Mouse (Mus musculus): ENCODE results near the gene Dgkz.
A peak's percentile ranks its signal among the peaks of the same experiment; 100 is the strongest.

Gene Dgkz

DNA sequence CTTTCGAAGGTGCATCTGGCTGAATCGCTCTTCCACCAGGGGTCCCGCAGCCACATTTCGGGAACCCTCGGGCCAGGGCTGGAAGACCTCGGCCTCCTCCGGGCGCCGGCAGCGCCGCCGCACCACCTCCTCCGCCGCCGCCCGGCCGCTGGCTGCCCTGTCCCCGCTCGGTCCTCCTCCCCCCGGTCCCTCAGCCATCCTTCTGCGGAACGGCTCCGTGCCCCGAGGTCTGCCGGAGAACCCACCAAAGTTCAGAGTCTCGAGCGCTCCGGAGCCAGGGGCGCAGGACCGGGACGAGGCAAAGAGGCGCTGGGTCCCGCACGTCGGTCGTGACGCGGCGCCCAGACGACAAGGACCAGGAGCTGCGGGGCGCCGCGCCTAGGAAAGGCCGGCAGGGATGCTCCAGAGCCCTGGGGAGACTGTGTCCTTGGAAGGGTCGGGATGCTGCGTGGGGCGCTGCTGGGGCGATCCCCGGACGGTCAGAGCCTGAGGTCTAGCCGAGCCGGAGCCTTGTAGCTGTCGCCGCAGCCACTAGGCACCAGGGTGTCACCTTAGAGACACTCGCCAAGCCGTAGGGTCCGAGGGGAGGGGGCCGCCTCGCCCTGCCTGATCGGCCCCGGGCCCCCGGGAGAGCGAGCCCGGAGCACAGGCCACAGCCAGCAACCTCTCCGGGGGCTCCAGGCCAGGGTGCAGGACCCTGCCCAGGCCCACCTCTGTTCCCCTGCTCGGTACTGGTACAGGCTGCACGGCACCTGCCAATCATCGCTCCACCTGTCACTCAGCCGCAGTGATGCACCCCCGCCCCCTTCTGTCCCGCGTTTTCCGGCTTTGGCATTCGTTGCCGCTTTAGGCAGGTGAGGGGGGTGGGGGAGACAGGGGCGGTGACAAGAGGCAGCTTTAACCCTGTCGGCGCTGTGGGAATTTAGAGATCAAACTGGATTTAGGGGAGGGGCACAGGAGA is at the start of gene Dgkz:
Dgkz (minus strand) TSS at position 284 of the 961 bp plus-strand sequence.
- no peak for DNase-seq (ENCODE audit: low spot score)

DNA sequence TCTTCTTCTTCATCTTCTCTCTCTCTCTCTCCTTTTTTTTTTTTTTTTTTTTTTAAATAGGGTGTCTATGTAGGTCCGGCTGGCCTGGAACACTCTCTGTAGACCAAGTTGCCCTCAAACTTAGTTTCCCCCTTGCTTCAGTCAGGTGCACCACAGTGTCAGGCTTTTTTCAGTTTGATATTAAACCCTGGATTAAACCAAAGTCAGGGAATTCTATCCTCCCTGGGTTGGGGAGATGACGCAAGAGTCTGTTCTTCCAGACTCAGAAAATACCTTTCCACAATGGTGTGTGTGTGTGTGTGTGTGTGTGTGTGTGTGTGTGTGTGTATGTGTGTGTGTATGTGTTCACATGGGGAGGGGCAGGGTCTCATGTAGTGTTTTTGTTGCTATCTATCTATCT is 49.5 kb upstream of the Dgkz start:
- DNase-seq (ENCODE audit: low spot score) = no peak

DNA sequence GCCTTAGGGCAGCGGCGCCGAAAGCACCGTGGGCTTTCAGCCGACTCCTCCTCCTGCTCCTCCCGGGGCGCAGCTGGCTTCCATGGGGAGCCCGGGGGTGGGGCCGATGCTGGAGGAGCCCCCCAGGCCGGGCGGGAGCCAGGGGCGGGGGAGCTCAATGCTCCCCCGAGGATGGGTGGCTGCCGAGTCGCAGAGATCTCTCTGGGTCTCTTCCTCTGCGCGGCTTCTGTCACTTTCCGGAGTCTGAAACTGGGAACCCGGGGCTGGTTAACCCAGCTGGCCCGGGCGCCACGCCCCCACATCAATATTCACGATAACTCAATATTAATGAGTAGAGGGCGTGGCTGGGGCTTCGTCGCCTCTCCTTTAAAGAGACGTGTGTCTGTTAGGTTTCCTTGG is 48.6 kb upstream of the Dgkz start, which contains the start of gene Creb3l1:
Creb3l1 (minus strand) TSS at position 229 of the 399 bp plus-strand sequence.
- no peak for DNase-seq (ENCODE audit: low spot score)

DNA sequence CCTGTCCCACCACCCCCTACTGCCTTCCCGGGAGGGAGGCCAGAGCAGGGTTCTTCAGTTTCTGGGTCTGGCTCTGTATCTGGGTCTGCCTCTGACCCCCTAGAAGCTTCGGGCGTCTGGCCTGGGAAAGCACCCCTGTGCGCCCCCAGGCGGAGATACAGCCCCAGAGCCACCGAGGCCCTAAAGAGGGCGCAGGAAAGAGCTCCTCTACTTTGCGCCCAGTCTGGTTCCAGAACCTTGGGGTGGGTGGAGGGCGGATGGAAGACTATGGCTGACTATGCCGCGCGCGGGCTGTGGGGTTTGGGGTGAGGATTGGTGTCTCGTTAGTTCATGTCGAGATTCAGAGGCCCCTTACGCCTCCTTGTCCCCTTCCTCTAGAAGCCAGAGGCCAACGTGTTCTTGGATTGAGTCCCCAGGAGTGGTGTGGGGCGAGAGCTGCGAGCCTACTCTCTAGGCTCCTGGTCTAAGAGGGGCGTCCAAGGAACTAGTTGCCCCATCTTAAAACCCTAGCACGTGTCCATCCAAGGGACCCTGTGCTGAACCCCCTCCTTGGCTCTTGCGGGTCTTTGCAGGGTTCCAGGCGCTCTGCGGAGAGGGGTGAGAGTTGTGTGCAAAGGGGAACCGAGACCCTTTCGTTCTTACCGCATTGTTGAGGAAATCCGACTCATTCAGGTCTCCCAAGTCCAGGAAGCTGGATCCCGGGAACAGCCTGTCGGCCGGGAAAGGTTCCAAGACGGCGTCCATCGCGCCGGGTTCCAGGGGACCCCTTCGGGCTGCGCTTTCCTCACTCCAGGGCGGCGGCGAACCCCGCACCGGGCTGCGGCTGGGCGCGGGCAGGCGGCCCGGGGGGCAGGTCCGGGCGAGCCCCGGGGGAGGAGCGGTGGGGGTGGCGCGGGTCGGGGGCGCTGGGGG is 48.0 kb upstream of the Dgkz start:
- DNase-seq (ENCODE audit: low spot score) = no peak

DNA sequence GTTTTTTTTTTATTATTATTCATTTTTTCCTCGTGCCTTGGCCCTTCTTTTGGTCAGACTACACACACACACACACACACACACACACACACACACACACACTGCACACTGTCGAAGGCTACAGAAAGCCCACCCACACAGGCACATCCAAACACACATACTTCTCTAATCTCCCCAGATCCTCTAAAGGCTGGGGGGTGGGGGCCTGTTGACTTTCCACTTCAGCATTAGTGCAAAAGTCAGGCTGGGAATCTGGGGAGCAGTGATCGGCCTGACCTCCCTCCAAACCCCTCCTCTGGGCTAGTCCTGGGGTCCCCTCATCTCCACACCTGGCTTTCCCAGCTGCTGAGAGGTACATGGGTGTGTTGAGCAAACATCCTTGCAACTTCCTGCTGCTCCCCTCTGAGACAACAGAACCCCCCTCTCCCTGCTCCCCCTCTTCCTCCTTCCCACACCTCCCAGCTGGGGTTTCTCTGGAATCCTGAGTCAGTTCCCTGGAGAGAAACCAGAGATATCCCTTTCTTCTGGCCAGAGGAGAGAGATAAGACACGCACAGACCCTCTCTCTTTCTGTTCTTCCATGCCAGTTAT is 45.1 kb upstream of the Dgkz start:
- no peak for DNase-seq (ENCODE audit: low spot score)

DNA sequence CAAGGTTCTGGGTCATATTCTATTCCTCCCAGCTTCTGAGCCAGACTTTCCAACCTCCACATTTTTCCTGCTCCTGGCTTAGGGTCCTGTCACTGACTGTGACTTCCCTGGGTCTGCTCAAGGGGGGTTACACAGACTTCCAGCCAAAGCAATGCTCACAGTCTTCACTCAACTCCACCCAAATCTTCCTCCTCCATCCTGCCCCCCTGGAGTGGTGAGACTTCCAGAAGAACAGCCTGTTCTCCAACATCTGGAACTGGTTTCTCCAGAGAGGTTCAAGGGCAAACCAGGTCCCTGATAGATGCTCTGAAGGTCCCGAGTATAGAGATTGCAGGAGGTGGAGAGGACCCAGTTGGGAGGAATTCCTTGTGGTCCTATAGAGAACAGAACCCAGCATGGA is 41.8 kb upstream of the Dgkz start:
- DNase-seq (ENCODE audit: low spot score) = no peak

DNA sequence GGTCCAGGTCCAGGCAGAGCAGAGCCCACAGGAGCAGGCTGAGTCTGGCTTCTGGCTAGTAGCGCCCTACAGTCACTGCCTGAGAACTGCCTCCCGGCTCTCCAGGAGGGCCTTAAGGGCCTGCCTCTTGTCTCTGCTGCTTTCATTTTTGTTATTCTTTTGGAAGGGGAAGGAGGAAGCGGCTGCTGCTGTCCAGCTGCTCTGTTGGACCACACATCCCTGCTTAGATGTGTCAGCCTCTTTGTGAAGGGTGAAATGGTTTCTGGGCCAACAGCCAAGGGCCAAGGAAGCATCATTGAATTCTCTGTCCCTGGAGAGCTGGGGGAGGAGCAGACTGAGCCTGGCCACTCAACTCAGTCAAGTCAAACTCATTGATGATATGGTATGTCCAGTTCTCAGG is 41.3 kb upstream of the Dgkz start:
- peak; percentile 90 for DNase-seq (ENCODE audit: low spot score)

DNA sequence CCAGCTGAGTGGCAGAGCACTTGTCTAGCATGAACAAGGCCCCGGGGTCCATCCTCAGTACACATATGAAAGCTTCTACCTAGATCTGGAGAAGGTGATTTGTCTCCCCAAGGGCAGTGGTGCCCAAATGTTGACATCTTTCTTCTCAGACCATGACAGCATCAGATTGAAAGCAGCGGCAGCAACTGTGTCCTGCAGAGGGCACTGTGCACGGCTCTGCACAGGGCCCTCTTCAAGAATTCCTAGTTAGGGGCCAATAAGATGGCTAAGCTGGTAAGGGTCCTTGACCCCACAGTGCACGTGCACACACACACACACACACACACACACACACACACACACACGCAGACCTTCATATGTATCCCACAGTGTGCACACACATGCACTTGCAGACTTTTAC is 39.2 kb upstream of the Dgkz start:
- no peak for DNase-seq (ENCODE audit: low spot score)

DNA sequence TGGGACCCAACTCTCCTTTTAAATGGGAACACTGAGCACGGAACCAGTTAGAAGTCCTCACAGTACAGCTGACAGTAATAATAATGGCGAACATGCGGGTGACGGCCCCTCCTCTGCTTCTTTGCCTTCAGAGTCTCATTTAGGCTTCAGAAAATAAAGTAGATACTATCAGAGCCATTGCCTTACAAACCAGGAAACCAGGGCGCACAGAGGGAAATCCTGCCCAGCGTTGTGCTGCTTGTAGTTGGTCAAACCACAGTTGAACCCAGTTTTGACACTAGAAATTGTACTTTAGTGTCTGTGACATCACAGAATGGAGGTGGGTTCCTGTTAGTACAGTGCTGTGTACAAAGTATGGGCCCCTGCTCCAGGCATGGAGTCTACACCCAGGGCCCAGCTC is 38.6 kb upstream of the Dgkz start:
- no peak for DNase-seq (ENCODE audit: low spot score)

DNA sequence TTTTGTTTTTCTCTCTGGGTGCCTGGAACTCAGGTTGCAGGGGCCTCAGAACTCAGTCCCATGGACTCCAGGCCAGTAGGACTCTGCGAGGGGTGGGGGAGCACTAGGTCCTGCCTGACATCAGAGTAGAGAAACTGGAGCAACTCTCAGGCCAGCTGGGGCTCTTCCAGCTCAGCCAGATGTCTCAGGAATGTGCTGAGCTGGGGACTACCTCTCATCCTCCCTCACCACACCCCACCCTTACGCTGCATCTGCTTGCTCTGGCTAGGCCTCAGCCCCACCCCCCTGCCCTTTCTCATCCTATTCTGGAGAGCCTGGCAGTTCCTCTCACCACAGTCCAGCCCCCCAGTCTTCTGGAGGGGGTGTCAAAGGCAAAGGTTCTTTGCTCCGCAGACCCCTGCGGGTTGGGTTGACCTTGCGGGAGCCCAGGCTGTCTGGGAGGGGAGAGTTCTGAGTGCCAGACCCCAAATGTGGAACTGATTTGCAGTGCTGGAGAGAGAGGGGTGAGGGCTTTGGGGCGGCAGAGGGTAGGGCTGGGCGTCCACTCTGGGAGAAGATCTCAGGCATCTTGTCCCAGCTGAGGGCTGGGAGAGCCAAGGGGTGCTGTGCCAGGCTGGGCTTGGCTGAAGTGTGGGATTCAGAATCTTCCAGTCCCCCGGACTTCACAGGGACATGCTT is 37.2 kb upstream of the Dgkz start:
- DNase-seq (ENCODE audit: low spot score) = peak; percentile 76

DNA sequence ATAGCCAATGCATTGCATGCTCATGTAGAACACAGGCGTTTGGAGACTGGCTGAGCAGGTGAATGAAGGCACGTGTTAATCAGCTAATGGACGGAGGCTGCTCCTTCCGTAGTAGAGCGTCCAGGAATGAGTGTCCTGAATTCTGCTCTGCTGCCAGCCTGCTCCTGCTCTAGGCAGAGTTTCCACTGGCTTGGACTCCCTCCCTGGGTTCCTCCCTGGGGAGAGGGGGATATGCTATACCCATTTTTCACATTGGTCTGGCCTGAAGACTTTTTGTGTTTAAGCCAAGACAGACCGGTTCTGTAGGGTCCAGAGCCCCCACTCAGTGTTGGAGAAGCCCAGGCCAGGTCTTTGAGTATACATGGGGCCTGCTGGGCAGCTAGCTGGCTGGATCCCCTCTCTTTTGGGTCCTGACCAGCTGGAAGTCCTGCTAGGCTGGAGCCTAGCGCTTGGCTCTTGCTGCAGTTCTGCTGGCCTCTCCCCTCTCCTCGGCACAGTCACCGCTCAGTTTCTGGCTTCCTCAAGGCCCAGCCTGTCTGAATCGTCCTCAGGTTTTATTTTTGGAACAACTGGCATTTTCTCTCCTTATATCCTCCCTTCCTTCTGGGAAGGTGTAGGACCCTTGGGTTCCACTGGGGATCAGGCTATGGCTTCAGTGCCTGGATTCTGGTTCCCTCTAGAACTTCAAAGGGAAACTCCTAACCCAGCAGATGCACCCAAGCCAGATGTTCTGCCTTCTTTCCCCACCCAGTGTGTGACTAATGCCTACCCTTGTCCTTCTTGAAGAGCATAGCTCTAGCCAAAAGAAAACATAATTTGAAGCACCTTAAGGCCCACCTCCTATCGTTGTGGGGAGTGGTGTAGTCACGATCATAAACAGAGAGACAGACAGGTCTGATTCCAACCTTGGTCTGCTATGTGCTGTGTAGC is 36.0 kb upstream of the Dgkz start:
- DNase-seq (ENCODE audit: low spot score) = no peak

DNA sequence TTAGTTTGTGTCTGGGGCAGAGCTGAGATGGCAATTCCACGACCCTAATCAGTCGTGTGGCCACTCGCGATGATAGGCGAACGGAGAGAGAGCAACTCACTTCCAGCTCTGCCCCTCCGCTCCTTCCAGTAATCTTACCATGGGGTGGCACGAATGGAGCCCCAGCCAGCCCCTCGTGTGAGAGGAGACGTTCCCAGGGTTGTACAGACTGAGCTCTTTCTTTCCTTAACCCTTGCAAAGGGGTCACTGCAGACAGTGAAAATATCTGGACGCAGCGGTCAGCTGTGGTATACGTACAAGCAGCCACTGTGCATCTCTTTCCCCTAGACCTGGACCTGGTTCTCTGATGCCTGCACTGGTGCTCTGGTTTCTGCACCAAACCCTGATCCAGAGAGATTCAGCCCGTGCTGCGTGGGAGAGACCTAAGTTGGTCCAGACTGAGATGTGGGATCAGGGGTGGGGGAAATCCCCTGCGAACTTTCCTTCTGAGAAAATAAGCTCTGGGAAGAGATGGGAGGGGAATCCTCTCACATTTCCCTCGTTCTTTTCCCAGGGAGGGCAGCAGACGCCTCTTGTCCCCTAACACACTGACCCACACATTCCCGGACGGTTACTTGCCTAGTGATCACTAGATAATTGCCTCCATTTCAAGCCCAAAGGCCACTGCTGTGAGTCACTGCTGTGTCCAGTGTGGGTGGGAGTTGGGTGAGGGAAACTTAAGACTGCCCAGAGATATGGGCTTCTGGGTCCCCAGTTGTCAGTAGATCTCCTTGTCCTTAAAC is 33.1 kb upstream of the Dgkz start:
- DNase-seq (ENCODE audit: low spot score) = peak; percentile 53

DNA sequence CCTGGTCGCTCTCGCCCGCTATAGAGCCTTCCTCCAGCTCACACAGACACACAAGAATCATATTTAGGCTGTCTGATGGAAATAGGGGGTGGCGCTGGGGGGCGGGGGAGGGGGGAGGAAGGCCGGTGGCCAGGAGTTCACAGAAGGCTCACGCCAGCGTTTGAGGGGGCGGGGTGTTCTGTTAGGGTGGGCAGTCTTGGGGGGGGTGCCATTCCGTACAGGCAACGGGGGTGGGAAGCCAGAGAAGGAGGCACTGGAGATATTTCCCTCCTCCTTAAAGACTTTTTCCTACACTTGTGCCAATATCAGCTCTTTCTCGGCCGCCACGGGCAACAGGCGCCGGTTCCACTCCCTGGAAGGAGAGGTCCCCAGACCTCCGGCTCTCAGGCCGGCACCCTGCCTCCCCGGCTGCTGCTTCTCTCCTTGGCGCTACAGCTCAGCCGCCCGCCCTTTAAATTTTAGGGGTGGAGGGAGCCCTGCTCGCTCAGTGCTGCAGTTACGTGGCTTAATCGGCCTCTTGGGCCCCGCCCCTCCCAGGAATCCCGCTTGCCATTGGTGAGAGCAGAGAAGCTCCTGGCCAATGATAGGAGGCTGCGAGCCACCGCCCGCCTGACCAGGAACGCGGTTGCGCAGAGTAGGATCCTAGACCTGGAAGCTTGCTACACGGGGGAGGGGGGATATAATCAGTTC is 32.4 kb upstream of the Dgkz start:
- DNase-seq (ENCODE audit: low spot score) = peak; percentile 96

DNA sequence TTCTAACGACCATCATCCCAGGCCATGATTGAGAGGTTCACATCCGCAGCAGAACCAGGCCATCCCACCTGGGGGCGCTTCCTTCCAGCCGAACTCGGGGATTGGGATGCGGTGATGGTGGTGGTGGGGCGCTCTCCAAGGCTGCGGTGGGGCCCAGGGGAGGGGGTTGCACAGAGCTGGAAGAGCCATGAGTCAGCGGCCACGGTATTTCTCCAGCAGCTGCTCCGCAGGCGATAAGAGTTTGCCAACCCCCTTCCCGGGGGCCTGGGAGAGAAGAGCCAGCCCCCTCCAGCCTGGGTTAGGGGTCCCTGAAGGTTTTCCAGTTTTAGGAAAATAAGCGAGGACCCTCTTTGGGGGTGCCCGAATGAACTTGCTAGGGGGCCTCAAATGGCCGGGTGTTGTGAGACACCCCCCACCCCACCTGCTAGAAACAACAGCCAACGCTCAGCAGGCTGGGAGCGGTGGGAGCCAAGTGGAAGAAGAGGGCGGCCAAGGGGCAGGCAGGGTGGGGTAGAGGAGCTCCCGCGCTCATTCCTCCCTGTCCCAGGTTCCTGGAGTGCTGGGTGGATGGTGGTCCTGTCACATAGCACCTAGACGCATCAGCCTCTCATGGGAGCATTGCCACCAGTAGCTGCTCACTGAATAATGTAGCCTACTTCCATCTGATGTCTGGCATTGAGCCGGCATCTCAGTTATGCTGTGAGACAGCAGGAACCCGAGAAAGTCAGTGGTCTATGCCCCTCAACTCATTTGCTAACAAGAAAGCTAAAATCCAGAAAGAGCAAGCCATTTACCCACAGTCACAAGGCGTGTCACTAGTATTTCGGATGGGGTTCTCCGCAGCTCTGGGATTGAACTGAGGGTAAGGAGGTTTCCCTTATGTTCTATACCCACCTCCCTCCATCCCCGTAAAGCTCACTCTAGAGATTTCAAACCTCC is 31.6 kb upstream of the Dgkz start:
- peak; percentile 81 for DNase-seq (ENCODE audit: low spot score)

DNA sequence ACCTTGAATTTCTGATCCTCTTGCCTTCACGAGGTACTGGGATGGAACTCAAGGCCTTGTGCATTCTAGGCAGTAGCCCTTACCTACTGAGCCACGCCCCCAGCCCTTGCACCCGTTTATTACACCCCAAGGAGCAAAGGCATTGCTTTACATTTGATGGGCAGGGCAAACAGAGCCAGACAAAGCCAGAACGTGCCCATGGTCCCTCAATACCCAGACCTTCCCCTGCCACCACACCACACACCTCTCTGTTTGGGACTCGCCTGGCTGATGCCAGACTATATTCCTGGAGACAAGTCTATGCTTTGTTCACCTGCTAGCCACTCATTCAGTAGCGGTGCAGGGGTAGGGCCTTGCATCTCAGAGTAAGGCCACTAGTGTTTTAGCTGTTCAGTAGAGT is 30.8 kb upstream of the Dgkz start:
- no peak for DNase-seq (ENCODE audit: low spot score)

DNA sequence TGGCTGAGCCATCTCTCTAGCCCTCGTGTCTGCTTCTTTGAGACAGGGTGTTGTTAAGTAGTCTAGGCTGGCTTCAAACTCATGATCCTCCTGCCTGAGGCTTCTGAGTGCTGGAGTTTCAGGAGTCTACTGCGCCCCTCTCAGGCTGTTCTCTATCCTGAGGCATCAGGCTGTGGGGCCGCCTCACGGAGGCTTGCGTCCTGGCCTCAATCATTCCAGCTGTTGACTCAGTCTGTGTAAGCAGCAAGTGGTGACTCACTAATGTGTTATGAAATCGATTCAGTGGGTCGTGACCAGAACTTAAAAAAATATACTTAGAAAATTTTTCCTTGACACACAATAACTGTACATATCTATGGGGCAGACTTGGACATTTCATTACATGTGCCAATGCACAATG is 29.0 kb upstream of the Dgkz start:
- DNase-seq (ENCODE audit: low spot score) = no peak

DNA sequence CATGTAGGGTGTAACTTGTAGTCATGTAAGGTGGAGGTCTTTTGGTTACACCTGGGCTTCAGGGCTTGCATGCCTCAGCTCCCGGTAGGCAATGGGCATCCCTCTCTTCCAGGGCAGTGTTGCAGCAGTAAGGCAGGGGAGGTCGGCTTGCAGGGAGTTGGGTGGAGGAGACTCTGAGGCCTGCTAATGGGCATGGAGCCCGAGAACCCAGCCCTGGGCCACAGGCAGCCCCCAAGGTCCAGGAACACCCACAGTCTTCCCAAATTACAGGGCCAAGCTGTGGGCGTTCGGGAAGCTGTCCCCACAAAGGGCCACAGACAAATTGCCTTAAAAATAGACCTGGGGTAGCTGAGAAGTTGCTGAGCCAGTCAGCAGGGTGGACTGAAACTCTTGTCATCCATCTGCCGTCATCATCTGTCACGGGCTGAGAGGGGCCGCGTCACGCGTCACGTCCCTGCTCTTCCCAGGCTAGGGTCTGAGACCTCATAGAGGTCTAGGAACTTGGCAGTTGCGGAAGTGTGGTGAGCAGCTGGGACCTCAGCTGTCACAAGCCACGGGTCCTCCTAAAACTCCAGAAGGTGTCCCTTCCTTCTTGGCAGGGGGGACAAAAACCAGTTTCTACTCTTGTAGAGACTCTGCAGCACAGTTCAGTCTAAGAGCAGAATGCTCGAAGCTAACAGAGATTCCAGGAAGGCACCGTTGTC is 22.4 kb upstream of the Dgkz start:
- no peak for DNase-seq (ENCODE audit: low spot score)

DNA sequence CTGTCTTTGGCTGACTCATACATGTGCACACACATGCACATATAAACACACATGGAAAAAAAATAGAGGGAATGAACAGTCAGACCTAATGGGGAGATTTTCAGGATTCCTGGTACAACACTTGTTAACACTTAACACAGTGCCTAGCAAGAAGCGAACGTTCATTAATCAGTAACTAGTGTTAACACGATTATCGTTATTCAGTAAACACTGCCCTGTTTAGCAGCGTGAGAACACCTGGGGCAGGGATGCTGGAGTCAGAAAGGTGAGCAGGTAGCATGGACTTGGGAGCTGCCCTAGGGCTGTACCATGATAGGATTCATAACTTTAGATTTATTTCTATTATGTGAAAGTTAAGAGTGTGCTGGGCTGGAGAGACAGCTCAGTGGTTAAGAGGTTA is 20.3 kb upstream of the Dgkz start:
- no peak for DNase-seq (ENCODE audit: low spot score)
